Mouse (Mus musculus) lung, postnatal 0 days (tissue): ENCODE results near the gene Rtbdn.

Experiments used
- CTCF ChIP-seq: IDR thresholded peaks from 2 replicates; pipeline ENCODE4 v1.5.1; 2016; ENCODE audit warnings: antibody characterized with exemption, mild to moderate bottlenecking
- EP300 ChIP-seq: IDR thresholded peaks from 2 replicates; pipeline ENCODE4 v1.6.1; 2016; ENCODE audit warnings: antibody characterized with exemption, mild to moderate bottlenecking, control low read depth

GRCm38 (mm10) chr8:84927513-84927912 is 19.3 kb upstream of the Rtbdn start:
- no peak for TF ChIP-seq CTCF
- TF ChIP-seq EP300 = no peak
